9 mouse cellular contexts compared by ENCODE assay signal in the genomic region with DNA sequence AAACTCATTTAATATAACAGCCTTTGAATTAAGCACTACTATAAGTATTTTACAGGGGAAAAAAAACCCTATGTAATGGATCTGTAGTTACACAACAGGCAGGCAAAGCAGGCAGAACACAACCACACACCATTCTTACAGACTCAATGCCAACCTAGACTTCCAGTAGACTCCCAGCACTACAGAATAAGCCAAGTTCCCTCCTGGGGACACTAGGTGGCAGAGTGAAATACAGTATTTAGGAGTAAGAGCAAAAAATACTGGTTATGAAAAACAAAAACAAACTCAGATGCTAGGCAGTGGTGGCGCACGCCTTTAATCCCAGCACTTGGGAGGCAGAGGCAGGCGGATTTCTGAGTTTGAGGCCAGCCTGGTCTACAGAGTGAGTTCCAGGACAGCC. TPM values are rescaled to one million over a fixed set of nuclear protein-coding genes. Genes with fewer than 3 reads are reported as not detected.
DNase-seq lines count a peak whose midpoint lies in the region; ATAC-seq and TF ChIP-seq lines count a peak whose summit lies in the region.
"Had no signal": no experiment of that assay in that cellular context is flagged by ENCODE, and none has a peak within 500 bp of the region (broad histone marks: within the 10 kb centered on the region; RNA-seq: fewer than 3 reads in every experiment).

No protein-coding gene starts in this region.

- CTCF ChIA-PET in Patski (lab: Charles Lee) = interaction anchor here (0.6 to 1.7 kb wide), 8 partner anchors 9 to 150 kb away, joined by 3 to 5 read pairs (median 3); no protein-coding TSS in a partner anchor

- no peak for ATAC-seq in Patski

- POLR2A ChIA-PET in Patski (lab: Charles Lee) = no interaction called here

- H3K4me3 ChIP-seq in left cerebral cortex, adult 2 months = no peak overlapping the region
- H3K4me3 ChIP-seq: embryonic facial prominence, embryonic 15.5 days; limb, embryonic 12.5 days had no signal

- in situ Hi-C loops in Patski (cut with MboI; ENCODE audit: low pct_unique_long_range_greater_than_20kb) = no loop called here

- no peak overlapping the region for H3K27ac ChIP-seq in left cerebral cortex, adult 2 months
- H3K27ac ChIP-seq: embryonic facial prominence, embryonic 15.5 days; limb, embryonic 12.5 days had no signal

- DNase-seq in left cerebral cortex, adult 2 months (ENCODE audit: extremely low spot score in 1 of 2, low spot score in 2 of 2) = no peak
- DNase-seq in left cerebral cortex, adult 8-10 months (ENCODE audit: low spot score in 2 of 2) = no peak
- peak; percentile 62 for DNase-seq in CD4-positive, CD25-positive, alpha-beta regulatory T cell, adult 2 months (ENCODE audit: low read depth, low spot score)
- DNase-seq in Patski (ENCODE audit: low read depth, low spot score) = no peak
- DNase-seq in embryo, embryonic 10.5 days (ENCODE audit: low spot score) = peak; percentile 43
- DNase-seq in layer of hippocampus, postnatal 10 days (ENCODE audit: low spot score in 2 of 2) = peak; percentile 14 to 40
- DNase-seq in urinary bladder, adult 2 months (ENCODE audit: low spot score) = no peak

- peak; percentile 67 for TF ChIP-seq CTCF in left cerebral cortex, adult 2 months (IDR thresholded peaks at IDR 0.05)
- peak; percentile 69 for TF ChIP-seq CTCF in Patski (IDR thresholded peaks at IDR 0.05)

- H3K27me3 ChIP-seq in Patski = no peaks in the 10 kb centered on the region
- H3K27me3 ChIP-seq: embryonic facial prominence, embryonic 15.5 days; limb, embryonic 12.5 days had no signal

- intact Hi-C loops in left cerebral cortex, adult 2 months (cut with DNase I) = loop anchor here (5.0 kb wide), 1 partner anchor 151 kb away; no protein-coding TSS in a partner anchor

RNA-seq across cellular contexts. Expression of a gene that starts 39.5 kb away (rescaled TPM):
- total RNA-seq in left cerebral cortex, adult 2 months (2021) = 100 to 1,000 TPM; 137 to 142 TPM
- 100 to 1,000 TPM; 119 to 146 (median 126) TPM for total RNA-seq in left cerebral cortex, adult 8-10 months (2022)
- polyA plus RNA-seq in Patski (2021) = 36.8 TPM
- 100 to 1,000 TPM; 149 to 165 TPM for total RNA-seq in layer of hippocampus, postnatal 10 days (2021)
- polyA plus RNA-seq in urinary bladder, adult 2 months (2012; rRNA removed) = 18.6 and 23.7 TPM in 2 replicates

RNA-seq across cellular contexts. Expression of a gene that starts 45.8 kb away (rescaled TPM):
- total RNA-seq in left cerebral cortex, adult 2 months (2021) = 1 to 10 TPM; 5.6 to 6.3 TPM
- 1 to 10 TPM; 5.1 to 7.4 (median 5.8) TPM for total RNA-seq in left cerebral cortex, adult 8-10 months (2022)
- polyA plus RNA-seq in Patski (2021) = not detected
- total RNA-seq in layer of hippocampus, postnatal 10 days (2021) = 10 to 100 TPM; 10.4 to 13.2 TPM
- polyA plus RNA-seq in urinary bladder, adult 2 months (2012; rRNA removed) = 0.06 and 0.10 TPM in 2 replicates
- polyA plus RNA-seq: embryonic facial prominence, embryonic 15.5 days; limb, embryonic 12.5 days had no signal

Comparison
In these comparisons a context has a peak if more than half of its experiments do, and no peak if none do; other contexts are left out.
1. DNase-seq: peak in CD4-positive, CD25-positive, alpha-beta regulatory T cell, adult 2 months (single experiment), embryo, embryonic 10.5 days (single experiment) and layer of hippocampus, postnatal 10 days (2 of 2); none in left cerebral cortex, adult 2 months (0 of 2), left cerebral cortex, adult 8-10 months (0 of 2), Patski (single experiment) and urinary bladder, adult 2 months (single experiment).